Mouse (Mus musculus) forebrain, embryonic 11.5 days (tissue): ENCODE results near the gene Fkbp11. TPM values are rescaled to one million over a fixed set of nuclear protein-coding genes. Genes with fewer than 3 reads are reported as not detected.

Source experiments
- ATAC-seq: fragments of 200-750 bp; cut with Nextera tagmentation; replicated peaks from 2 replicates; pipeline ENCODE4 v1.8.0; 2017; ENCODE audit warnings: moderate TSS enrichment; ENCODE audit not compliant: low FRiP score
- DNase-seq: peaks from one replicate; pipeline ENCODE4 v3.0.0-alpha.2; 2017; ENCODE audit warnings: low spot score
- H3K27ac ChIP-seq: fragments of 300-500 bp; sonication (generic); 2 replicates; pipeline ENCODE4 v1.5.1; 2014; ENCODE audit warnings: low read depth, low read length
- H3K27me3 ChIP-seq: fragments of 300-500 bp; sonication (generic); 2 replicates; pipeline ENCODE4 v1.6.1; 2014; ENCODE audit warnings: mild to moderate bottlenecking, low read length, mixed read lengths; ENCODE audit not compliant: control insufficient read depth, insufficient read depth
- H3K36me3 ChIP-seq: fragments of 300-500 bp; sonication (generic); 2 replicates; pipeline ENCODE4 v1.6.1; 2014; ENCODE audit warnings: mild to moderate bottlenecking, low read length, moderate library complexity, mixed read lengths; ENCODE audit not compliant: control insufficient read depth, insufficient read depth
- H3K4me1 ChIP-seq: fragments of 300-500 bp; sonication (generic); replicated peaks from 2 replicates; pipeline ENCODE4 v1.6.1; 2014; ENCODE audit warnings: low read length, mixed read lengths; ENCODE audit not compliant: control insufficient read depth, insufficient read depth
- H3K4me2 ChIP-seq: fragments of 300-500 bp; sonication (generic); 2 replicates; pipeline ENCODE4 v1.6.1; 2014; ENCODE audit warnings: low read depth, mild to moderate bottlenecking, low read length, moderate library complexity, mixed read lengths; ENCODE audit not compliant: severe bottlenecking
- H3K4me3 ChIP-seq: fragments of 300-500 bp; sonication (generic); 2 replicates; pipeline ENCODE4 v1.5.1; 2014; ENCODE audit warnings: low read depth, low read length
- H3K9ac ChIP-seq: fragments of 300-500 bp; sonication (generic); 2 replicates; pipeline ENCODE4 v1.6.1; 2014; ENCODE audit warnings: low read length
- H3K9me3 ChIP-seq: fragments of 300-500 bp; sonication (generic); 2 replicates; pipeline ENCODE4 v1.6.1; 2016; ENCODE audit warnings: low read length, mixed read lengths; ENCODE audit not compliant: control insufficient read depth
- WGBS: fragments of 180-500 bp; shearing (Covaris S2); extraction: QIAGEN DNeasy Blood & Tissue Kit; methylation state at CpG from one replicate; pipeline ENCODE4 v1.1.7; 2014; 5-methylcytosine and 5-hydroxymethylcytosine counted together
- polyA plus RNA-seq: library from polyadenylated mRNA; unstranded; fragments of >200 nt; fragmentation: Nextera tagmentation; extraction: Ambion mirVana; gene quantifications from 2 replicates; pipeline ENCODE4 v1.2.1, GENCODE M21; 2014

Fkbp11 gene
- polyA plus RNA-seq, 1 experiment from 2014 or later: 6.7 TPM

DNA sequence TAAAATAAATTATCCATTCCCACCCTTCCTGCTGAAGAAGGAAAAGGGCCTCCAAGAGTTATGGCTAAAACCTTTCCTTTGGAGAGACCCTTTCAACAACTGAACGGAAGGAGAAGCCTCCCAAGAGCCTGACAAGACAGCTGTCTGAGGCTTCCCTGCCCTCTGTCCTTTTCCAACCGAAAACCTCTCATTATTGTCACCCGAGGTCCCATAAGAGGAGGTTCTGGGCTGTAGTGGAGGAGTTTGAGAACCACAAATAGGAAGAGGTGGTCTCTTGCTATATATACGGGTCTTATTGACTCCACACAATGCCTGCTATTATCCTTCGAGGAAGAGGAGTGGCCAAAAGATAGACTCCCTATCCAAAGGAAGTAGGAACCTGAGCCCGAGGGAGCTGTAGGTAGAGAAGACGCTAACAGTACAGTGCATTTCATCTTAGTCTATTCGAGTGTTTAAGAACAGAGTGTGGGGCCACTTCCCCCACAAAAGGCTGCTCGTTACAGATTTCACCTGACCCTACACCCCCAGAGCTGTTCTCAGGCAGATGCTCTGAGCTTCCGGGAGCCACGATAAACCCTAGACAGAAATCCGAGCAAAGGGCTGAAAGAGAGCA is 43.9 kb upstream of the Fkbp11 start:
- no peak overlapping the region for H3K4me3 ChIP-seq
- peaks cover 10% of the 10 kb centered on the region; the same call in 1 of the 2 replicates for H3K4me1 ChIP-seq
- peak overlapping the region; percentile 19; the same call in 1 of the 2 replicates for H3K4me2 ChIP-seq
- no peak overlapping the region for H3K27ac ChIP-seq
- WGBS: 2% methylated on average over 12 of the region's 12 CpGs
- peaks cover 79% of the 10 kb centered on the region for H3K27me3 ChIP-seq
- H3K9ac ChIP-seq: no peak overlapping the region
- no peaks in the 10 kb centered on the region for H3K9me3 ChIP-seq
- no peaks in the 10 kb centered on the region for H3K36me3 ChIP-seq
- ATAC-seq (no peak), DNase-seq (no peak)

DNA sequence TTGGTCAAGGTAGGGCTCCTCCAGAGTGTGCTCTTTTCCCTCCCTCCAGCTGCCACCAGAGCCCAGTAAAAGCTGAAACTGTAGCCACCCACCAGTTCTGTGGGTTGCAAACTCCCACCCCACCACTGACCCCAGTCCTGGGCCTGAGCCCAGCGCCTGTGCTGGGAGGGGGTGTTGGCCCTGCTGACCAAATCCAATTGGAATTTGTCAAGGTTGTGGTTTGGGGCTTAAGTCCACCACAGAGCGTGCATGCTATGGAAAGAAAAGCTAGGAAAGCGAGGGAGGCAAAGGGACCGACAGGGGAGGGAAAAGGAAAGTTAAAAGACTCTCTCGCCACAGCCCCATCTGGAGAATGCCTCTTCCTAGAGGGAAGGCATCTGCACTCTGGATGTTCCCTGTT is 40.3 kb upstream of the Fkbp11 start:
- WGBS: 25% methylated on average over 5 of the region's 5 CpGs
- H3K4me2 ChIP-seq: no peak overlapping the region
- H3K4me3 ChIP-seq: no peak overlapping the region
- DNase-seq (no peak), ATAC-seq (no peak)
- no peak overlapping the region for H3K27ac ChIP-seq
- peaks cover 7% of the 10 kb centered on the region; the same call in 1 of the 2 replicates for H3K4me1 ChIP-seq
- no peaks in the 10 kb centered on the region for H3K9me3 ChIP-seq
- no peaks in the 10 kb centered on the region for H3K36me3 ChIP-seq
- H3K27me3 ChIP-seq: peaks cover 56% of the 10 kb centered on the region
- no peak overlapping the region for H3K9ac ChIP-seq

- Histone ChIP-seq H3K4me3 (no peak overlapping the region), H3K27me3 (peaks cover 33% of the 10 kb centered on the region), H3K36me3 (no peaks in the 10 kb centered on the region), H3K4me2 (no peak overlapping the region), H3K27ac (no peak overlapping the region), H3K4me1 (peaks cover 6% of the 10 kb centered on the region), H3K9ac (no peak overlapping the region), H3K9me3 (no peaks in the 10 kb centered on the region)
- 69% methylated on average over 4 of the region's 4 CpGs for WGBS
- ATAC-seq: no peak
- no peak for DNase-seq
Measured at GRCm38 (mm10) chr15:98765929-98766328, 37.9 kb upstream of the Fkbp11 start.

DNA sequence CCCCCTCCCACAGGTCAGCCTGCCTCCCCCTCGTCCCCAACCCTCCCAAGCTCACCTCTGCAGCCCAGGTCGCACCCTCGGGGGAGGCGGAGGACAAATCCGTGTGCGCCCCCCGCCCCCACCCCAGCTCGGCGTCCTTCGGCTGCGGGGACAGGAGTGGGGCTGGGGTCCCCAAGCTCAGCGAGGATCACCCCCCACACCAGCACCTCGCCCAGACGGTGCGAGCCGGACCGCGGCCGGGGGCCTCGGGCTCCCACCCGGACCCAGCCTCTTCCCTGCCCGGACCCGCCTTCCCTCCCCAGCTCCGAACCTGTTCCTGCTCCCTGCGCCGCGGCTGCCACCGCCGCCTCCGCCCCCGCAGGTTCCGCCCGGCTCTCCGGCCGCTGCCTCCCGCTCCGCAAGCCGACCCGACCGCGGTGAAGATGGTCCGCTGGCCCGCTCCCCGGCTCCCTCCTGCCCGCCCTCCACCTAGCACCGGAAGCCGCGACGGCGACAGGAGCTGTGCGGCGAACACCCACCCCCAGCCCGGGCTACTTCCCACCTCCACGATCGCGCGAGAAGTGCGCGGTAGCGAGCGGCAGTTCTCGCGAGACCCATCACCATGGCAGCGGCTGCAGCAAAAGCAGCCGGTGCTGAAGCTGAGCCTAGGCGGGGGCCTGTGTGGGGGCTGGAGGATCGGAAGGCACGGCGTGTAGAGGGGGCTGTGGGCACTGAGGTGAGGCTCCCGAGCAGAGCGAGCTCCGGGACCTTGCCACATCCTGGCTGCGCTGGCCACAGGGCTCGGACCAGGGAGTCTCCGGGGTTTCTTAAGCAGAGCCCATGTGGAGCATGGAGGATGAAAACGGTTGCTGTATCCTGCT is 34.9 kb upstream of the Fkbp11 start, which contains the start of gene Arf3:
Arf3 (minus strand) TSS at position 545 of the 860 bp plus-strand sequence.
- Histone ChIP-seq H3K27ac (peak within 1 kb of the TSS; percentile 75), H3K36me3 (no peaks in the 10 kb centered on the region; the same call in 1 of the 2 replicates), H3K27me3 (peaks cover 14% of the 10 kb centered on the region), H3K4me2 (peak within 1 kb of the TSS; percentile 80), H3K9ac (peak within 1 kb of the TSS; percentile 93), H3K4me1 (peaks cover 6% of the 10 kb centered on the region), H3K4me3 (peak within 1 kb of the TSS; percentile 98), H3K9me3 (no peaks in the 10 kb centered on the region)
- DNase-seq: peak; percentile 98
- ATAC-seq: peak; percentile 95
- under 1% methylated on average over 59 of the region's 76 CpGs for WGBS

DNA sequence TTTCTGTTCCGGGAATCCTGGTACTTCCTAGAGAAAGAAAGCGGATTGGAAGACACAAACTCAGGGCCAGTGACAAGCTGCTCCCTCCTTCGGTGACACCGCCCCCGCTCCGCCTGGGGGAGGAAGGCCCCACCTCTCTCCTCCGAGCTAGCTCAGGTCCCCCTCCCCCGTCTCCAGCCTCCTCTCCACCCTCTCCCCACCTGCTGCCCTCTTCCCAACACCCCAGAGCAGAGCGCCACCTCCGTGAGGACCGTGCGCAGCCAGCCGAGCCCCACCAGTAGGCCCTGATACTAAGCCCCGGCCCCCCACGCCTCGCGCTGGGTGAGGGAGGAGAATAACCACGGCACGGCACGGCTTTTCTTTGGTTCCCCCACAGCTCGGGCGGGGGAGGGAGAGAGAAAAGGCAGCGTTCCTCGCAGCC is 34.2 kb upstream of the Fkbp11 start:
- ATAC-seq: peak; percentile 80
- 0% methylated on average over 23 of the region's 24 CpGs for WGBS
- peak overlapping the region; percentile 75; the same call in 1 of the 2 replicates for H3K27ac ChIP-seq

GRCm38 (mm10) chr15:98754125-98754524 is 26.1 kb upstream of the Fkbp11 start:
- Histone ChIP-seq H3K27ac (no peak overlapping the region), H3K9ac (no peak overlapping the region), H3K4me2 (no peak overlapping the region), H3K9me3 (no peaks in the 10 kb centered on the region), H3K4me3 (no peak overlapping the region), H3K4me1 (peaks cover 1% of the 10 kb centered on the region; the same call in 1 of the 2 replicates), H3K36me3 (no peaks in the 10 kb centered on the region; the same call in 1 of the 2 replicates), H3K27me3 (no peaks in the 10 kb centered on the region)
- ATAC-seq: no peak
- DNase-seq: no peak
- 92% methylated on average over 2 of the region's 2 CpGs for WGBS

More for the DNA sequence above, 34.2 kb upstream of the Fkbp11 start:
- peak overlapping the region; percentile 93 for H3K9ac ChIP-seq
- peak overlapping the region; percentile 98 for H3K4me3 ChIP-seq
- H3K4me2 ChIP-seq: peak overlapping the region; percentile 80
- no peaks in the 10 kb centered on the region; the same call in 1 of the 2 replicates for H3K36me3 ChIP-seq
- H3K9me3 ChIP-seq: no peaks in the 10 kb centered on the region
- H3K27me3 ChIP-seq: peaks cover 14% of the 10 kb centered on the region
- DNase-seq: peak; percentile 87
- H3K4me1 ChIP-seq: peaks cover 6% of the 10 kb centered on the region

DNA sequence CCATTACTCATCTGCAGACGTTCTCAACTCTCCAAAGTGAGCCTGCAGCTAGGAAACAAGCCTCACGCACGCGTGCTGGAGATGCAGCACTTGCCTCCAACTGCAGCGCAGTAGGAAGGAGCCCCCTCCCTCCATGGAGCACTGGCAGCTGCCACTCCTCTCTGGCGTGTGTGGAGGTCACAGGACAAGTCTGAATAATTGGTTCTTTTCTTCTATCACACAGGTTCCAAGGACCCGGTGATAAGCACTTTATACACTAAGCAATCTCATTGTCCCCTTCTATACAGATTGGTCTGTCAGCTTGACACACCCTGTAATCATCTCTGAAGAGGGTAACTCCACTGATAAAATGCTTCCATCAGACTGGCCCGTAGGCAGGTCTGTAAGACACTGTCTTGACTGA is 25.0 kb upstream of the Fkbp11 start:
- H3K4me3 ChIP-seq: no peak overlapping the region
- no peaks in the 10 kb centered on the region for H3K27me3 ChIP-seq
- H3K9ac ChIP-seq: no peak overlapping the region
- ATAC-seq (no peak), DNase-seq (no peak)
- H3K27ac ChIP-seq: no peak overlapping the region
- 69% methylated on average over 8 of the region's 8 CpGs for WGBS
- no peak overlapping the region for H3K4me2 ChIP-seq
- no peaks in the 10 kb centered on the region for H3K9me3 ChIP-seq
- H3K36me3 ChIP-seq: no peaks in the 10 kb centered on the region
- H3K4me1 ChIP-seq: peaks cover 1% of the 10 kb centered on the region; the same call in 1 of the 2 replicates

- ATAC-seq: no peak
Measured at GRCm38 (mm10) chr15:98749093-98749492, 21.1 kb upstream of the Fkbp11 start.

More at GRCm38 (mm10) chr15:98749093-98749492, 21.1 kb upstream of the Fkbp11 start:
- H3K27me3 ChIP-seq: no peaks in the 10 kb centered on the region
- WGBS: 91% methylated on average over 2 of the region's 2 CpGs
- H3K4me3 ChIP-seq: no peak overlapping the region
- H3K9ac ChIP-seq: no peak overlapping the region
- no peaks in the 10 kb centered on the region for H3K9me3 ChIP-seq
- H3K4me2 ChIP-seq: no peak overlapping the region
- H3K36me3 ChIP-seq: no peaks in the 10 kb centered on the region
- no peak for DNase-seq
- no peak overlapping the region for H3K27ac ChIP-seq
- H3K4me1 ChIP-seq: peaks cover 1% of the 10 kb centered on the region; the same call in 1 of the 2 replicates
